16 mouse cellular contexts compared by ENCODE assay signal in genomic region chr15:25415958-25416357, GRCm38 (mm10). TPM values are rescaled to one million over a fixed set of nuclear protein-coding genes. Genes with fewer than 3 reads are reported as not detected.
DNase-seq lines count a peak whose midpoint lies in the region; ATAC-seq lines count a peak whose summit lies in the region.
"Had no signal": no experiment of that assay in that cellular context is flagged by ENCODE, and none has a peak within 500 bp of the region (broad histone marks: within the 10 kb centered on the region; RNA-seq: fewer than 3 reads in every experiment).

No protein-coding gene starts in this region.

- ATAC-seq in forebrain, embryonic 11.5 days (replicated peaks; ENCODE audit: low FRiP score), result no peak
- no peak for ATAC-seq in hindbrain, embryonic 15.5 days (ENCODE audit: low FRiP score, low read depth)
- no peak for ATAC-seq in neural tube, embryonic 12.5 days (ENCODE audit: low FRiP score, low read depth)
- no peak for ATAC-seq in megakaryocyte, adult 5-6 weeks (ENCODE audit: poor library complexity, severe bottlenecking)
- ATAC-seq in granulocyte monocyte progenitor cell, adult 5-6 weeks (replicated peaks; ENCODE audit: poor library complexity, severe bottlenecking), result no peak
- ATAC-seq: intestine, embryonic 16.5 days had no signal

- no peaks in the 10 kb centered on the region for H3K9me3 ChIP-seq in forebrain, embryonic 11.5 days (ENCODE audit: control insufficient read depth, low read length)
- H3K9me3 ChIP-seq in hindbrain, embryonic 15.5 days, result no peaks in the 10 kb centered on the region
- H3K9me3 ChIP-seq in neural tube, embryonic 12.5 days, result no peaks in the 10 kb centered on the region
- H3K9me3 ChIP-seq: heart, embryonic 13.5 days had no signal

- peak overlapping the region; percentile 98; the same call in 1 of the 2 replicates for H3K4me3 ChIP-seq in forebrain, embryonic 11.5 days (ENCODE audit: low read depth, low read length)
- H3K4me3 ChIP-seq in hindbrain, embryonic 15.5 days, result peak overlapping the region; percentile 100
- H3K4me3 ChIP-seq in neural tube, embryonic 12.5 days, result peak overlapping the region; percentile 99
- H3K4me3 ChIP-seq: heart, embryonic 13.5 days had no signal

- no peaks in the 10 kb centered on the region for H3K27me3 ChIP-seq in forebrain, embryonic 11.5 days (ENCODE audit: control insufficient read depth, insufficient read depth, low read length)
- no peaks in the 10 kb centered on the region for H3K27me3 ChIP-seq in hindbrain, embryonic 15.5 days
- no peaks in the 10 kb centered on the region for H3K27me3 ChIP-seq in neural tube, embryonic 12.5 days (replicated peaks)

- H3K36me3 ChIP-seq in forebrain, embryonic 11.5 days (ENCODE audit: control insufficient read depth, insufficient read depth, low read length), result no peaks in the 10 kb centered on the region
- no peaks in the 10 kb centered on the region for H3K36me3 ChIP-seq in hindbrain, embryonic 15.5 days
- no peaks in the 10 kb centered on the region for H3K36me3 ChIP-seq in neural tube, embryonic 12.5 days
- H3K36me3 ChIP-seq: heart, embryonic 13.5 days had no signal

- peaks cover 3% of the 10 kb centered on the region; the same call in 1 of the 2 replicates for H3K4me1 ChIP-seq in forebrain, embryonic 11.5 days (replicated peaks; ENCODE audit: control insufficient read depth, insufficient read depth, low read length)
- H3K4me1 ChIP-seq in hindbrain, embryonic 15.5 days (replicated peaks), result peaks cover 17% of the 10 kb centered on the region
- peaks cover 19% of the 10 kb centered on the region for H3K4me1 ChIP-seq in neural tube, embryonic 12.5 days

- no peak overlapping the region for H3K27ac ChIP-seq in forebrain, embryonic 11.5 days (ENCODE audit: low read depth, low read length)
- H3K27ac ChIP-seq in hindbrain, embryonic 15.5 days (replicated peaks), result peak overlapping the region; percentile 100
- H3K27ac ChIP-seq in neural tube, embryonic 12.5 days, result no peak overlapping the region
- H3K27ac ChIP-seq: heart, embryonic 13.5 days; liver, embryonic 14.5 days; macrophage; stomach, postnatal 0 days had no signal

- H3K9ac ChIP-seq in forebrain, embryonic 11.5 days (ENCODE audit: low read length), result no peak overlapping the region
- H3K9ac ChIP-seq in hindbrain, embryonic 15.5 days, result peak overlapping the region; percentile 54
- H3K9ac ChIP-seq in neural tube, embryonic 12.5 days, result peak overlapping the region; percentile 99
- H3K9ac ChIP-seq: heart, embryonic 13.5 days; liver, embryonic 14.5 days had no signal

- WGBS in forebrain, embryonic 11.5 days, result 43% methylated on average over 4 of the region's 4 CpGs
- WGBS in hindbrain, embryonic 15.5 days, result 22% methylated on average over 4 of the region's 4 CpGs
- whole genome bisulfite sequencing in neural tube, embryonic 12.5 days, result 46% methylated on average over 4 of the region's 4 CpGs

- DNase-seq in embryo, embryonic 11 days, result peak; percentile 57
- no peak for DNase-seq in embryo, embryonic 10 days (ENCODE audit: low spot score)
- DNase-seq in forebrain, embryonic 11.5 days (ENCODE audit: low spot score), result peak; percentile 55
- DNase-seq in testis, postnatal 10 days (ENCODE audit: low spot score), result no peak
- DNase-seq: adrenal gland, postnatal 36 days; cerebellum, adult 18-20 months; kidney, postnatal 25 days had no signal

- no peak overlapping the region; the same call in 1 of the 2 replicates for H3K4me2 ChIP-seq in forebrain, embryonic 11.5 days (ENCODE audit: low read depth, low read length, severe bottlenecking)
- H3K4me2 ChIP-seq in hindbrain, embryonic 15.5 days, result peak overlapping the region; percentile 88
- peak overlapping the region; percentile 75 for H3K4me2 ChIP-seq in neural tube, embryonic 12.5 days (replicated peaks)
- H3K4me2 ChIP-seq: heart, embryonic 13.5 days had no signal

RNA-seq across cellular contexts. Expression of gene Basp1, which starts 2.4 kb away (rescaled TPM):
- 139 and 181 TPM in 2 replicates for polyA plus RNA-seq in forebrain, embryonic 11.5 days (2014; fragmentation: Nextera tagmentation; extraction: Ambion mirVana)
- polyA plus RNA-seq in hindbrain, embryonic 15.5 days (2015; fragmentation: Nextera tagmentation; extraction: Ambion mirVana), result 376 and 413 TPM in 2 replicates
- 392 and 466 TPM in 2 replicates for polyA plus RNA-seq in neural tube, embryonic 12.5 days (2016; fragmentation: Nextera tagmentation; extraction: Ambion mirVana)
- 4.0 and 4.4 TPM in 2 replicates for total RNA-seq in megakaryocyte, adult 5-6 weeks (2015)
- 5.8 and 6.8 TPM in 2 replicates for total RNA-seq in megakaryocyte, adult 5-6 weeks (2017)
- 0.39 and 2.7 TPM in 2 replicates for total RNA-seq in granulocyte monocyte progenitor cell, adult 5-6 weeks (2014; fragmentation: Nextera tagmentation)
- 2.7 and 5.2 TPM in 2 replicates for total RNA-seq in granulocyte monocyte progenitor cell, adult 5-6 weeks (2017)

Comparison
In these comparisons a context has a peak if more than half of its experiments do, and no peak if none do; other contexts are left out.
1. DNase-seq: peak in embryo, embryonic 11 days (single experiment) and forebrain, embryonic 11.5 days (single experiment); none in embryo, embryonic 10 days (single experiment) and testis, postnatal 10 days (single experiment).
2. Peak in every context shown above with its lines, with median percentiles within 50 percentile points of each other: H3K4me3 ChIP-seq.